Mouse (Mus musculus) left cerebral cortex, postnatal 14 days (tissue): ENCODE measurements around the gene Pde8a. TPM values are rescaled to one million over a fixed set of nuclear protein-coding genes. Genes with fewer than 3 reads are reported as not detected.

Experiments used
- DNase-seq, 2 experiments: peaks; one replicate each; pipeline ENCODE4 v3.0.0; 2021 to 2022; ENCODE audit warnings: low spot score in 2 of 2, mixed read lengths in 1 of 2
- intact Hi-C: fragments of 180-260 bp; cut with DNase I; formaldehyde crosslinking; loops from one replicate; pipeline ENCODE4 v1.15.1; 2025
- total RNA-seq, 2 experiments: library from RNA; stranded (reverse); gene quantifications; 2 replicates each; pipeline ENCODE4 v1.2.3; 2021

The Pde8a gene
- total RNA-seq, 2 experiments from 2014 or later, result 3.7 to 4.0 TPM

GRCm38 (mm10) chr7:81326043-81326442 lies 112.6 kb downstream of the Pde8a start:
- intact Hi-C loops, result no loop called here
- DNase-seq, result no peak

- no peak for DNase-seq
- intact Hi-C loops, result no loop called here
Observed at GRCm38 (mm10) chr7:81326859-81327258, 113.5 kb downstream of the Pde8a start.

GRCm38 (mm10) chr7:81327661-81328060 lies 114.3 kb downstream of the Pde8a start:
- no peak for DNase-seq
- intact Hi-C loops, result no loop called here

GRCm38 (mm10) chr7:81330767-81331166 lies 117.4 kb downstream of the Pde8a start:
- intact Hi-C loops, result no loop called here
- DNase-seq, result no peak

- no peak for DNase-seq
- intact Hi-C loops, result no loop called here
Observed at GRCm38 (mm10) chr7:81331851-81332250, 118.5 kb downstream of the Pde8a start.

GRCm38 (mm10) chr7:81335705-81336431 lies 122.5 kb downstream of the Pde8a start:
- DNase-seq, result peak in 1 of 2 experiments; percentile 47
- intact Hi-C loops, result no loop called here

GRCm38 (mm10) chr7:81336432-81336786 lies 123.0 kb downstream of the Pde8a start:
- intact Hi-C loops, result no loop called here
- DNase-seq, result peak in 1 of 2 experiments; percentile 48

- DNase-seq, result no peak
- intact Hi-C loops, result loop anchor here (2.0 kb wide), 1 partner anchor 175 kb away; no protein-coding TSS in a partner anchor
Observed at GRCm38 (mm10) chr7:81337785-81338521, 124.6 kb downstream of the Pde8a start.

- intact Hi-C loops, result loop anchor here (2.0 kb wide), 1 partner anchor 176 kb away; no protein-coding TSS in a partner anchor
- no peak for DNase-seq
Observed at GRCm38 (mm10) chr7:81338522-81338873, 125.1 kb downstream of the Pde8a start.

GRCm38 (mm10) chr7:81339783-81340182 lies 126.4 kb downstream of the Pde8a start:
- intact Hi-C loops, result loop anchor here (2.0 to 5.0 kb wide), 2 partner anchors 132 to 177 kb away; no protein-coding TSS in a partner anchor
- DNase-seq, result peak; percentile 58 to 83

- intact Hi-C loops, result loop anchor here (5.0 kb wide), 1 partner anchor 134 kb away; no protein-coding TSS in a partner anchor
- DNase-seq, result peak in 1 of 2 experiments; percentile 59
Observed at GRCm38 (mm10) chr7:81341563-81341962, 128.2 kb downstream of the Pde8a start.

- intact Hi-C loops, result loop anchor here (5.0 kb wide), 1 partner anchor 135 kb away; no protein-coding TSS in a partner anchor
- no peak for DNase-seq
Observed at GRCm38 (mm10) chr7:81342356-81343094, 129.1 kb downstream of the Pde8a start.

- no peak for DNase-seq
- intact Hi-C loops, result loop anchor here (5.0 kb wide), 1 partner anchor 136 kb away; no protein-coding TSS in a partner anchor
Observed at GRCm38 (mm10) chr7:81343316-81343715, 129.9 kb downstream of the Pde8a start.

GRCm38 (mm10) chr7:81343831-81344230 lies 130.4 kb downstream of the Pde8a start:
- DNase-seq, result no peak
- intact Hi-C loops, result loop anchor here (5.0 kb wide), 1 partner anchor 137 kb away; no protein-coding TSS in a partner anchor

- intact Hi-C loops, result loop anchor here (5.0 kb wide), 1 partner anchor 137 kb away; no protein-coding TSS in a partner anchor
- peak; percentile 97 to 99 for DNase-seq
Observed at GRCm38 (mm10) chr7:81344544-81345446, 131.4 kb downstream of the Pde8a start, which contains the start of gene Rps17. TSS of gene Rps17 (minus strand) at chr7:81345254.

GRCm38 (mm10) chr7:81345447-81346170 lies 132.2 kb downstream of the Pde8a start:
- no peak for DNase-seq
- intact Hi-C loops, result no loop called here

- DNase-seq, result no peak
- intact Hi-C loops, result no loop called here
Observed at GRCm38 (mm10) chr7:81348206-81348605, 134.8 kb downstream of the Pde8a start.

GRCm38 (mm10) chr7:81351826-81352225 lies 138.4 kb downstream of the Pde8a start:
- intact Hi-C loops, result no loop called here
- DNase-seq, result no peak
